15 mouse cellular contexts compared by ENCODE assay signal in the genomic region with DNA sequence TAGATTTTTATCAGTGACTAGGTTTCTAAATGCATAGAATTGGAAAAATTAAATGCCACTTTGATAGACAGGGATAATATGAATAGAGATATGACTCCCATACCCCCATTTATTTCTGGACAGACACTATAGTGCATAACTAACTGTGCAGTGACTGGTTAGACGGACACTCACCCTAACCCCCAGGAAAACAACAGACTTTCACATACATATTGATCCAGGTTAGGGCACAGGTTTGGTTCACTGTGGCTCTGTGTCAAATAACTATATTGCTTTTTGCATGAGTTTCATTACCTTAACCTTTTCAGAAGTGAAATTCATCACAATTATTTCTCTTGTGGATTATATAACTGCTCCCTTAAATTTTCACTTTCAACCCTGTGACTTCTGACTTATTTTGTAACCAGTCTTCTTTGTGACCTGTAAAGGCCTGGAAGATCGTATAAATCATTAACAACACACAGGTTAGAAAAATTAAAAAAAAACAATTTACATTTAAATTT.
DNase-seq lines count a peak whose midpoint lies in the region; ATAC-seq and TF ChIP-seq lines count a peak whose summit lies in the region.
"Had no signal": no experiment of that assay in that cellular context is flagged by ENCODE, and none has a peak within 500 bp of the region (broad histone marks: within the 10 kb centered on the region; RNA-seq: fewer than 3 reads in every experiment).

No protein-coding gene starts in this region.

- H3K4me1 ChIP-seq in kidney, adult 2 months (ENCODE audit: control insufficient read depth, insufficient read depth, low read length): no peaks in the 10 kb centered on the region
- peaks cover 19% of the 10 kb centered on the region for H3K4me1 ChIP-seq in forebrain, embryonic 14.5 days (ENCODE audit: control insufficient read depth, insufficient read depth, low read length)
- no peaks in the 10 kb centered on the region for H3K4me1 ChIP-seq in hindbrain, postnatal 0 days (ENCODE audit: insufficient read depth, low read length)
- peaks cover 7% of the 10 kb centered on the region for H3K4me1 ChIP-seq in neural tube, embryonic 14.5 days (ENCODE audit: control insufficient read depth, insufficient read depth, low read length)

- peak; percentile 19 for DNase-seq in kidney, adult 9 months
- DNase-seq in kidney, adult 2 months: no peak
- no peak for DNase-seq in forebrain, embryonic 14.5 days (ENCODE audit: low spot score)
- DNase-seq in hindbrain, postnatal 0 days (ENCODE audit: low spot score): no peak
- DNase-seq in ovary, adult 18-20 months (ENCODE audit: low spot score): no peak
- no peak for DNase-seq in left cerebral cortex, postnatal 36 days (ENCODE audit: low spot score in 2 of 2)
- DNase-seq in right cerebral cortex, postnatal 25 days: no peak
- DNase-seq: B cell, adult 2 months; kidney, adult 8-10 months had no signal

- intact Hi-C loops in left cerebral cortex, postnatal 36 days (cut with DNase I): no loop called here

- no peak overlapping the region for H3K27ac ChIP-seq in kidney, adult 2 months (ENCODE audit: insufficient read depth, low read depth, low read length)
- H3K27ac ChIP-seq in forebrain, embryonic 14.5 days (ENCODE audit: low read depth, low read length): peak overlapping the region; percentile 98
- peak overlapping the region; percentile 94 for H3K27ac ChIP-seq in hindbrain, postnatal 0 days
- H3K27ac ChIP-seq in neural tube, embryonic 14.5 days (ENCODE audit: low read depth, low read length): peak overlapping the region; percentile 100
- H3K27ac ChIP-seq: embryonic facial prominence, embryonic 15.5 days; limb, embryonic 12.5 days; macrophage had no signal

- TF ChIP-seq CTCF in kidney, adult 2 months (conservative IDR thresholded peaks at IDR 0.05; ENCODE audit: insufficient read depth, insufficient read length, low read depth, low read length): no peak
- no peak for TF ChIP-seq CTCF in hindbrain, postnatal 0 days (IDR thresholded peaks at IDR 0.05; ENCODE audit: low read depth)

- peak overlapping the region; percentile 76 for H3K4me2 ChIP-seq in forebrain, embryonic 14.5 days (ENCODE audit: low read length)
- peak overlapping the region; percentile 61 for H3K4me2 ChIP-seq in hindbrain, postnatal 0 days (ENCODE audit: low read depth, low read length)
- H3K4me2 ChIP-seq in neural tube, embryonic 14.5 days (ENCODE audit: low read depth, low read length): peak overlapping the region; percentile 98
- H3K4me2 ChIP-seq: embryonic facial prominence, embryonic 15.5 days; limb, embryonic 12.5 days had no signal

- WGBS in kidney, adult 2 months: 27% methylated on average over 2 of the region's 2 CpGs
- 33% methylated on average over 2 of the region's 2 CpGs for WGBS in forebrain, embryonic 14.5 days
- WGBS in hindbrain, postnatal 0 days: 30% methylated on average over 2 of the region's 2 CpGs
- 17% methylated on average over 2 of the region's 2 CpGs for WGBS in neural tube, embryonic 14.5 days

- peaks cover 3% of the 10 kb centered on the region for H3K27me3 ChIP-seq in kidney, adult 2 months (replicated peaks; ENCODE audit: control insufficient read depth, insufficient read depth, low read length)
- H3K27me3 ChIP-seq in forebrain, embryonic 14.5 days (replicated peaks; ENCODE audit: control insufficient read depth, insufficient read depth, low read length): no peaks in the 10 kb centered on the region
- H3K27me3 ChIP-seq in hindbrain, postnatal 0 days (ENCODE audit: insufficient read depth, low read length): no peaks in the 10 kb centered on the region
- H3K27me3 ChIP-seq in neural tube, embryonic 14.5 days (ENCODE audit: control insufficient read depth, insufficient read depth, low read length): no peaks in the 10 kb centered on the region; the same call in 1 of the 2 replicates

- peak overlapping the region; percentile 99 for H3K9ac ChIP-seq in forebrain, embryonic 14.5 days (ENCODE audit: low read length)
- peak overlapping the region; percentile 87 for H3K9ac ChIP-seq in hindbrain, postnatal 0 days (replicated peaks; ENCODE audit: low read length)
- H3K9ac ChIP-seq in neural tube, embryonic 14.5 days (replicated peaks; ENCODE audit: low read depth, low read length): peak overlapping the region; percentile 99
- H3K9ac ChIP-seq: embryonic facial prominence, embryonic 15.5 days; limb, embryonic 12.5 days had no signal

- no peak overlapping the region for H3K4me3 ChIP-seq in kidney, adult 2 months (ENCODE audit: insufficient read depth, low read depth, low read length)
- H3K4me3 ChIP-seq in forebrain, embryonic 14.5 days (ENCODE audit: low read depth, low read length): peak overlapping the region; percentile 64
- H3K4me3 ChIP-seq in hindbrain, postnatal 0 days (ENCODE audit: low read length): peak overlapping the region; percentile 64
- H3K4me3 ChIP-seq in neural tube, embryonic 14.5 days (ENCODE audit: low read depth, low read length): peak overlapping the region; percentile 72
- H3K4me3 ChIP-seq: embryonic facial prominence, embryonic 15.5 days; limb, embryonic 12.5 days; myocyte had no signal

- no peak for TF ChIP-seq POLR2A in kidney, adult 2 months (IDR thresholded peaks at IDR 0.05; ENCODE audit: low read depth, low read length)

- no peaks in the 10 kb centered on the region for H3K9me3 ChIP-seq in forebrain, embryonic 14.5 days (replicated peaks; ENCODE audit: control insufficient read depth, low read length)
- H3K9me3 ChIP-seq in hindbrain, postnatal 0 days (ENCODE audit: low read length): no peaks in the 10 kb centered on the region
- no peaks in the 10 kb centered on the region for H3K9me3 ChIP-seq in neural tube, embryonic 14.5 days (ENCODE audit: control insufficient read depth, low read length)
- H3K9me3 ChIP-seq: embryonic facial prominence, embryonic 15.5 days; limb, embryonic 12.5 days had no signal

- H3K36me3 ChIP-seq in kidney, adult 2 months (ENCODE audit: control insufficient read depth, insufficient read depth, low read length): no peaks in the 10 kb centered on the region
- H3K36me3 ChIP-seq in forebrain, embryonic 14.5 days (ENCODE audit: control insufficient read depth, insufficient read depth, low read length): peaks cover 20% of the 10 kb centered on the region; the same call in 1 of the 2 replicates
- no peaks in the 10 kb centered on the region for H3K36me3 ChIP-seq in hindbrain, postnatal 0 days (ENCODE audit: insufficient read depth, low read length)
- peaks cover 21% of the 10 kb centered on the region for H3K36me3 ChIP-seq in neural tube, embryonic 14.5 days (ENCODE audit: control insufficient read depth, insufficient read depth, low read length)
- H3K36me3 ChIP-seq: embryonic facial prominence, embryonic 15.5 days; G1E; limb, embryonic 12.5 days had no signal

- no peak for ATAC-seq in forebrain, embryonic 14.5 days
- no peak for ATAC-seq in hindbrain, postnatal 0 days
- no peak for ATAC-seq in neural tube, embryonic 14.5 days (ENCODE audit: low read depth)
